Mouse (Mus musculus): Measurements from ENCODE around the gene B4gat1. TPM values are rescaled to one million over a fixed set of nuclear protein-coding genes. Genes with fewer than 3 reads are reported as not detected.

Gene B4gat1
- polyA plus RNA-seq, 1 experiment: 0.15 TPM

GRCm38 (mm10) chr19:5052853-5053252, 14.2 kb downstream of the B4gat1 start:
- H3K4me1 ChIP-seq (ENCODE audit: control insufficient read depth): peaks cover 23% of the 10 kb centered on the region
- TF ChIP-seq TAL1 (IDR thresholded peaks at IDR 0.05; ENCODE audit: low read length) (no peak), GATA1 (IDR thresholded peaks at IDR 0.05; ENCODE audit: low read length) (no peak)

GRCm38 (mm10) chr19:5053909-5054308, 15.3 kb downstream of the B4gat1 start:
- Histone ChIP-seq H3K4me1 (ENCODE audit: control insufficient read depth) (peaks cover 34% of the 10 kb centered on the region), H3K4me3 (replicated peaks) (no peak overlapping the region), H3K36me3 (ENCODE audit: control insufficient read depth) (peaks cover 11% of the 10 kb centered on the region), H3K9me3 (ENCODE audit: control insufficient read depth, low read length) (no peaks in the 10 kb centered on the region), H3K27me3 (ENCODE audit: control insufficient read depth) (peaks cover 47% of the 10 kb centered on the region)
- TF ChIP-seq GATA1 (IDR thresholded peaks at IDR 0.05; ENCODE audit: low read length): no peak
- no peak for TF ChIP-seq TAL1 (IDR thresholded peaks at IDR 0.05; ENCODE audit: low read length)

More at GRCm38 (mm10) chr19:5052853-5053252, 14.2 kb downstream of the B4gat1 start:
- no peaks in the 10 kb centered on the region for H3K9me3 ChIP-seq (ENCODE audit: control insufficient read depth, low read length)
- H3K4me3 ChIP-seq (replicated peaks): no peak overlapping the region
- peaks cover 21% of the 10 kb centered on the region for H3K36me3 ChIP-seq (ENCODE audit: control insufficient read depth)
- peaks cover 47% of the 10 kb centered on the region for H3K27me3 ChIP-seq (ENCODE audit: control insufficient read depth)

- no peak overlapping the region for H3K4me3 ChIP-seq (replicated peaks)
- TF ChIP-seq TAL1 (IDR thresholded peaks at IDR 0.05; ENCODE audit: low read length) (no peak), GATA1 (IDR thresholded peaks at IDR 0.05; ENCODE audit: low read length) (no peak)
- H3K4me1 ChIP-seq (ENCODE audit: control insufficient read depth): peaks cover 49% of the 10 kb centered on the region
- peaks cover 35% of the 10 kb centered on the region for H3K27me3 ChIP-seq (ENCODE audit: control insufficient read depth)
- H3K9me3 ChIP-seq (ENCODE audit: control insufficient read depth, low read length): no peaks in the 10 kb centered on the region
- H3K36me3 ChIP-seq (ENCODE audit: control insufficient read depth): no peaks in the 10 kb centered on the region
Observed at GRCm38 (mm10) chr19:5056251-5056650, 17.6 kb downstream of the B4gat1 start.

GRCm38 (mm10) chr19:5057876-5058775, 19.5 kb downstream of the B4gat1 start:
- no peaks in the 10 kb centered on the region for H3K36me3 ChIP-seq (ENCODE audit: control insufficient read depth)
- TF ChIP-seq TAL1 (IDR thresholded peaks at IDR 0.05; ENCODE audit: low read length): no peak
- no peak for TF ChIP-seq GATA1 (IDR thresholded peaks at IDR 0.05; ENCODE audit: low read length)
- H3K4me1 ChIP-seq (ENCODE audit: control insufficient read depth): peaks cover 55% of the 10 kb centered on the region
- no peak overlapping the region for H3K4me3 ChIP-seq (replicated peaks)
- H3K27me3 ChIP-seq (ENCODE audit: control insufficient read depth): peaks cover 16% of the 10 kb centered on the region
- H3K9me3 ChIP-seq (ENCODE audit: control insufficient read depth, low read length): no peaks in the 10 kb centered on the region

- peaks cover 51% of the 10 kb centered on the region for H3K4me1 ChIP-seq (ENCODE audit: control insufficient read depth)
- H3K9me3 ChIP-seq (ENCODE audit: control insufficient read depth, low read length): no peaks in the 10 kb centered on the region
- H3K27me3 ChIP-seq (ENCODE audit: control insufficient read depth): peaks cover 7% of the 10 kb centered on the region; the same call in 1 of the 2 replicates
- H3K4me3 ChIP-seq (replicated peaks): no peak overlapping the region
- no peaks in the 10 kb centered on the region for H3K36me3 ChIP-seq (ENCODE audit: control insufficient read depth)
- no peak for TF ChIP-seq GATA1 (IDR thresholded peaks at IDR 0.05; ENCODE audit: low read length)
- no peak for TF ChIP-seq TAL1 (IDR thresholded peaks at IDR 0.05; ENCODE audit: low read length)
Observed at GRCm38 (mm10) chr19:5058801-5059771, 20.5 kb downstream of the B4gat1 start.

GRCm38 (mm10) chr19:5060365-5061330, 22.0 kb downstream of the B4gat1 start:
- Histone ChIP-seq H3K4me1 (ENCODE audit: control insufficient read depth) (peaks cover 58% of the 10 kb centered on the region), H3K36me3 (ENCODE audit: control insufficient read depth) (no peaks in the 10 kb centered on the region)

GRCm38 (mm10) chr19:5062041-5062440, 23.4 kb downstream of the B4gat1 start:
- peaks cover 56% of the 10 kb centered on the region for H3K4me1 ChIP-seq (ENCODE audit: control insufficient read depth)

More at GRCm38 (mm10) chr19:5060365-5061330, 22.0 kb downstream of the B4gat1 start:
- Histone ChIP-seq H3K9me3 (ENCODE audit: control insufficient read depth, low read length) (no peaks in the 10 kb centered on the region), H3K4me3 (replicated peaks) (no peak overlapping the region), H3K27me3 (ENCODE audit: control insufficient read depth) (no peaks in the 10 kb centered on the region; the same call in 1 of the 2 replicates)
- no peak for TF ChIP-seq GATA1 (IDR thresholded peaks at IDR 0.05; ENCODE audit: low read length)
- no peak for TF ChIP-seq TAL1 (IDR thresholded peaks at IDR 0.05; ENCODE audit: low read length)

GRCm38 (mm10) chr19:5062446-5062845, 23.8 kb downstream of the B4gat1 start:
- Histone ChIP-seq H3K36me3 (ENCODE audit: control insufficient read depth) (no peaks in the 10 kb centered on the region), H3K4me1 (ENCODE audit: control insufficient read depth) (peaks cover 59% of the 10 kb centered on the region), H3K9me3 (ENCODE audit: control insufficient read depth, low read length) (no peaks in the 10 kb centered on the region), H3K4me3 (replicated peaks) (no peak overlapping the region), H3K27me3 (ENCODE audit: control insufficient read depth) (peaks cover 6% of the 10 kb centered on the region)
- TF ChIP-seq GATA1 (IDR thresholded peaks at IDR 0.05; ENCODE audit: low read length) (no peak), TAL1 (IDR thresholded peaks at IDR 0.05; ENCODE audit: low read length) (no peak)

More at GRCm38 (mm10) chr19:5062041-5062440, 23.4 kb downstream of the B4gat1 start:
- peaks cover 2% of the 10 kb centered on the region; the same call in 1 of the 2 replicates for H3K27me3 ChIP-seq (ENCODE audit: control insufficient read depth)
- no peaks in the 10 kb centered on the region for H3K36me3 ChIP-seq (ENCODE audit: control insufficient read depth)
- no peak overlapping the region for H3K4me3 ChIP-seq (replicated peaks)
- TF ChIP-seq TAL1 (IDR thresholded peaks at IDR 0.05; ENCODE audit: low read length): no peak
- no peak for TF ChIP-seq GATA1 (IDR thresholded peaks at IDR 0.05; ENCODE audit: low read length)
- no peaks in the 10 kb centered on the region for H3K9me3 ChIP-seq (ENCODE audit: control insufficient read depth, low read length)
